Mouse (Mus musculus): ENCODE measurements around the gene Gart. TPM values are rescaled to one million over a fixed set of nuclear protein-coding genes. Genes with fewer than 3 reads are reported as not detected.

Gart gene
- polyA plus RNA-seq (2015; fragmentation: Nextera tagmentation; extraction: Ambion mirVana): 55.2 and 62.5 TPM in 2 replicates

DNA sequence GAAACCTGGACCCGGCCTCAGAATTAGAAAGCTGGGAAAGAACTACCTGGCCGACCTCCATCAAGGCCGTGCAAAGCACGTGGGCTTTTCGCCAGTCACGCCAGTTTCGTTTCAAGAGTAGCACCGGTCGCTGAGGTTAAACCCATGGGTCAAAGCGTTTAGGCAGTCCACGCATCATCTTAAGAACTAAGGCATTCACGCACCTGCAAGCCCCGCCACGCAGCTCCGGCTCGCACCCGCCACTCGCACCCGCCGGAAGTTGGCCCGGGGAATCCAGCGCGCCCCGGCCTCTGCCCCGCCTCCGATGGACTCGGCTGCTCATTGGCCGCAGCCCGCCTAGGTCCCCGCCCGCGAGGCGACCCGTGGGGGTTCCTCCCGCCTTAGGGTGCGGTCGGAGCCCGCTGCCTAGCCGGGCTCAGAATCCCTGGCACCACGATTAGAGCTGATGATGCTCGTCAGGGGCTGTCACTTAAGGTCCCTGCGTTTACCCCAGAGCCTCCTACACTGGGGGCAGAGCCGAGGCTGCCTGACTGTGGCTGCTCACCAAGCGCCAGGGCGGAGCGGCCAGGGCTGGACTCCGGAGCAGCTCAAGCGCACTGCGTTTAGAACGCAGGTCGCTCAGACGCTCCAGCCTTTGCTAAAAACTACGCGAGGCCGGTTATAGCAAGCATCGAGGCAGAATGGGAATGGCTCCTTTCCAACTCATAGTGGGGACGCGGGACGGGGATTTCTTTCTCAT lies at the start of gene Gart:
Gart (minus strand) TSS at position 272 of the 739 bp plus-strand sequence.
- WGBS: under 1% methylated on average over 59 of the region's 59 CpGs
- H3K27ac ChIP-seq (ENCODE audit: low read length): peak within 1 kb of the TSS; percentile 96
- H3K4me3 ChIP-seq (ENCODE audit: low read depth, low read length): peak within 1 kb of the TSS; percentile 86
- no peaks in the 10 kb centered on the region for H3K9me3 ChIP-seq (replicated peaks; ENCODE audit: control insufficient read depth, low read length, poor library complexity, severe bottlenecking)
- H3K9ac ChIP-seq (ENCODE audit: low read depth, low read length): peak within 1 kb of the TSS; percentile 86
- peaks cover under 1% of the 10 kb centered on the region; the same call in 1 of the 2 replicates for H3K36me3 ChIP-seq (ENCODE audit: control insufficient read depth, insufficient read depth, low read length)
- peak; percentile 92 for ATAC-seq
- peak within 1 kb of the TSS; percentile 68 for H3K4me2 ChIP-seq (ENCODE audit: low read length)
- peaks cover 20% of the 10 kb centered on the region for H3K4me1 ChIP-seq (ENCODE audit: control insufficient read depth, insufficient read depth, low read length)
- no peaks in the 10 kb centered on the region for H3K27me3 ChIP-seq (ENCODE audit: control insufficient read depth, insufficient read depth, low read depth, low read length)

- ATAC-seq: no peak
- 82% methylated on average over 8 of the region's 8 CpGs for WGBS
- peaks cover 25% of the 10 kb centered on the region for H3K36me3 ChIP-seq (ENCODE audit: control insufficient read depth, insufficient read depth, low read length)
Measured at GRCm38 (mm10) chr16:91695108-91695755, 48.5 kb upstream of the Gart start.

GRCm38 (mm10) chr16:91694455-91695084 lies 47.8 kb upstream of the Gart start:
- no peak overlapping the region for H3K4me2 ChIP-seq (ENCODE audit: low read length)
- peak; percentile 90 for ATAC-seq
- H3K9ac ChIP-seq (ENCODE audit: low read depth, low read length): no peak overlapping the region
- no peaks in the 10 kb centered on the region for H3K27me3 ChIP-seq (ENCODE audit: control insufficient read depth, insufficient read depth, low read depth, low read length)
- no peaks in the 10 kb centered on the region for H3K9me3 ChIP-seq (replicated peaks; ENCODE audit: control insufficient read depth, low read length, poor library complexity, severe bottlenecking)
- H3K4me1 ChIP-seq (ENCODE audit: control insufficient read depth, insufficient read depth, low read length): peaks cover 4% of the 10 kb centered on the region; the same call in 1 of the 2 replicates
- 35% methylated on average over 14 of the region's 14 CpGs for WGBS
- H3K36me3 ChIP-seq (ENCODE audit: control insufficient read depth, insufficient read depth, low read length): peaks cover 25% of the 10 kb centered on the region
- 0 out of 2 replicates have a peak overlapping the region, but pooled peaks have one; percentile 33 for H3K27ac ChIP-seq (ENCODE audit: low read length)
- H3K4me3 ChIP-seq (ENCODE audit: low read depth, low read length): no peak overlapping the region

More at GRCm38 (mm10) chr16:91695108-91695755, 48.5 kb upstream of the Gart start:
- no peaks in the 10 kb centered on the region for H3K27me3 ChIP-seq (ENCODE audit: control insufficient read depth, insufficient read depth, low read depth, low read length)
- H3K4me3 ChIP-seq (ENCODE audit: low read depth, low read length): no peak overlapping the region
- no peak overlapping the region for H3K27ac ChIP-seq (ENCODE audit: low read length)
- no peak overlapping the region for H3K9ac ChIP-seq (ENCODE audit: low read depth, low read length)
- no peaks in the 10 kb centered on the region for H3K9me3 ChIP-seq (replicated peaks; ENCODE audit: control insufficient read depth, low read length, poor library complexity, severe bottlenecking)
- H3K4me2 ChIP-seq (ENCODE audit: low read length): no peak overlapping the region
- H3K4me1 ChIP-seq (ENCODE audit: control insufficient read depth, insufficient read depth, low read length): no peaks in the 10 kb centered on the region; the same call in 1 of the 2 replicates

GRCm38 (mm10) chr16:91689791-91690190 lies 43.0 kb upstream of the Gart start:
- Histone ChIP-seq H3K9ac (ENCODE audit: low read depth, low read length) (peak overlapping the region; percentile 11; the same call in 1 of the 2 replicates), H3K4me1 (ENCODE audit: control insufficient read depth, insufficient read depth, low read length) (peaks cover 16% of the 10 kb centered on the region), H3K9me3 (replicated peaks; ENCODE audit: control insufficient read depth, low read length, poor library complexity, severe bottlenecking) (no peaks in the 10 kb centered on the region), H3K4me2 (ENCODE audit: low read length) (no peak overlapping the region), H3K36me3 (ENCODE audit: control insufficient read depth, insufficient read depth, low read length) (peaks cover 18% of the 10 kb centered on the region), H3K27ac (ENCODE audit: low read length) (0 out of 2 replicates have a peak overlapping the region, but pooled peaks have one; percentile 17), H3K27me3 (ENCODE audit: control insufficient read depth, insufficient read depth, low read depth, low read length) (no peaks in the 10 kb centered on the region), H3K4me3 (ENCODE audit: low read depth, low read length) (no peak overlapping the region)
- ATAC-seq: no peak
- WGBS: 31% methylated on average over 7 of the region's 7 CpGs

GRCm38 (mm10) chr16:91688619-91689334 lies 42.0 kb upstream of the Gart start, which contains the start of gene Donson:
Gene Donson (minus strand): TSS chr16:91688770.
- WGBS: under 1% methylated on average over 64 of the region's 71 CpGs

DNA sequence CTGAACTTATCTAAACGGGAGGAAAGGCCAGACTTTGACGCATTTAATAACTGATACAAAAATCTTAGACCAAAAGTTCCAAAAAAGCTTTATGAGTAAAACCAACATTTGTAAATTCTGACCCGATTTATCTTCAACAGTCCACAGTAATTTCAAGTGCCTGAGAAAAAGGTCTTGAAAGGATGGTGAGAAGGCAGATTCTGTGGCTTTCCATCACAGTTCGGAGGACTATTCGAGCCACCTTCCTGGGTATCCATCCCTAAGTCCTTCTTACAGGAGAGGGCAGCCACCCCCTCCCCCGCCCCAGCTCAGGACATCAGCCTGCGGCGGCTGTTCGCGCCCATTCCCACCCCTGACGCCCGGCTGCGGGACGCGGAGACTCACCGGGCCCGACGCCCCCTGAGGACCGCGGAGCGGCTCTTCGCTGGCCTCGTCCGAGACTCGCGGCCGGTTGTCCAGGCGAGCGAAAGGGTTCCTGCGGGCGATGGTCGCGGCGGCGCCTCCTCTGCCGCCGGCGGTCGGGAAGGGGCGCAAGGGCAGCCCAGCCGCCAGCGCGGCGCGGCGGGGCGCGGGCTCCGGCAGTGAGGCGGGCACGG lies 41.4 kb upstream of the Gart start:
- peak; percentile 69 for ATAC-seq
- Histone ChIP-seq H3K27me3 (ENCODE audit: control insufficient read depth, insufficient read depth, low read depth, low read length) (no peaks in the 10 kb centered on the region), H3K9ac (ENCODE audit: low read depth, low read length) (peak overlapping the region; percentile 91), H3K36me3 (ENCODE audit: control insufficient read depth, insufficient read depth, low read length) (peaks cover 23% of the 10 kb centered on the region), H3K4me3 (ENCODE audit: low read depth, low read length) (peak overlapping the region; percentile 96), H3K27ac (ENCODE audit: low read length) (peak overlapping the region; percentile 91), H3K9me3 (replicated peaks; ENCODE audit: control insufficient read depth, low read length, poor library complexity, severe bottlenecking) (no peaks in the 10 kb centered on the region), H3K4me1 (ENCODE audit: control insufficient read depth, insufficient read depth, low read length) (peaks cover 16% of the 10 kb centered on the region), H3K4me2 (ENCODE audit: low read length) (peak overlapping the region; percentile 82)
- WGBS: 2% methylated on average over 40 of the region's 51 CpGs

More at GRCm38 (mm10) chr16:91688619-91689334, 42.0 kb upstream of the Gart start, which contains the start of gene Donson:
- H3K27ac ChIP-seq (ENCODE audit: low read length): peak within 1 kb of the TSS; percentile 91
- peaks cover 21% of the 10 kb centered on the region for H3K36me3 ChIP-seq (ENCODE audit: control insufficient read depth, insufficient read depth, low read length)
- no peaks in the 10 kb centered on the region for H3K27me3 ChIP-seq (ENCODE audit: control insufficient read depth, insufficient read depth, low read depth, low read length)
- peak; percentile 99 for ATAC-seq
- H3K4me3 ChIP-seq (ENCODE audit: low read depth, low read length): peak within 1 kb of the TSS; percentile 96
- H3K4me1 ChIP-seq (ENCODE audit: control insufficient read depth, insufficient read depth, low read length): peaks cover 16% of the 10 kb centered on the region
- no peaks in the 10 kb centered on the region for H3K9me3 ChIP-seq (replicated peaks; ENCODE audit: control insufficient read depth, low read length, poor library complexity, severe bottlenecking)
- H3K9ac ChIP-seq (ENCODE audit: low read depth, low read length): peak within 1 kb of the TSS; percentile 91
- H3K4me2 ChIP-seq (ENCODE audit: low read length): peak within 1 kb of the TSS; percentile 82

- no peak for ATAC-seq
- Histone ChIP-seq H3K4me1 (ENCODE audit: control insufficient read depth, insufficient read depth, low read length) (peaks cover 16% of the 10 kb centered on the region), H3K27me3 (ENCODE audit: control insufficient read depth, insufficient read depth, low read depth, low read length) (no peaks in the 10 kb centered on the region), H3K27ac (ENCODE audit: low read length) (no peak overlapping the region), H3K4me2 (ENCODE audit: low read length) (no peak overlapping the region), H3K9ac (ENCODE audit: low read depth, low read length) (no peak overlapping the region), H3K9me3 (replicated peaks; ENCODE audit: control insufficient read depth, low read length, poor library complexity, severe bottlenecking) (no peaks in the 10 kb centered on the region), H3K36me3 (ENCODE audit: control insufficient read depth, insufficient read depth, low read length) (peaks cover 36% of the 10 kb centered on the region), H3K4me3 (ENCODE audit: low read depth, low read length) (no peak overlapping the region)
- 90% methylated on average over 5 of the region's 5 CpGs for WGBS
Measured at GRCm38 (mm10) chr16:91686369-91686768, 39.6 kb upstream of the Gart start.

DNA sequence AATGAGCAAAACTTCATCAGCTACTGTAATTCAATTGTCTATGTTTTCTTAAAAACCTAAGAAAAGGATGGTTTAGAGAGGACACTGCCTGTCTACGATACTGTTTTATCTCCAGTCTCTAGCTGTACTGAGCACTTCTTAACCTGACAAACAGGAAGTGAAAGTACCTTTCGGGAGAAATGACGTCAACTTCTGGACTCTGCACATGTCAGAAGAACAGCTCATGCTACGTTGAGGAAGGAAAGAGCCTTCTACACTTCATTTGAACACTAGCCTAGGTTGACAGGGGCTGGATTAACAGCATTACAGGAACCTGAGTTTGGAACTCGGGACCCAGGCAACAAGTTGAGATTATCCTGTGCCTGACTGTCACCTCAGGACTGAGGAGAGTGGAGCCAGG lies 38.8 kb upstream of the Gart start:
- H3K27me3 ChIP-seq (ENCODE audit: control insufficient read depth, insufficient read depth, low read depth, low read length): no peaks in the 10 kb centered on the region
- H3K9me3 ChIP-seq (replicated peaks; ENCODE audit: control insufficient read depth, low read length, poor library complexity, severe bottlenecking): no peaks in the 10 kb centered on the region
- no peak for ATAC-seq
- H3K9ac ChIP-seq (ENCODE audit: low read depth, low read length): no peak overlapping the region
- peaks cover 16% of the 10 kb centered on the region for H3K4me1 ChIP-seq (ENCODE audit: control insufficient read depth, insufficient read depth, low read length)
- H3K36me3 ChIP-seq (ENCODE audit: control insufficient read depth, insufficient read depth, low read length): peaks cover 44% of the 10 kb centered on the region
- no peak overlapping the region for H3K4me2 ChIP-seq (ENCODE audit: low read length)
- WGBS: 93% methylated on average over 5 of the region's 5 CpGs
- H3K27ac ChIP-seq (ENCODE audit: low read length): no peak overlapping the region
- H3K4me3 ChIP-seq (ENCODE audit: low read depth, low read length): no peak overlapping the region

Measured in midbrain, embryonic 16.5 days (tissue).